Mouse (Mus musculus) liver, embryonic 14.5 days (tissue): ENCODE measurements around the gene Esyt2. TPM values are rescaled to one million over a fixed set of nuclear protein-coding genes. Genes with fewer than 3 reads are reported as not detected.

ENCODE experiments used
- ATAC-seq: fragments of 200-750 bp; cut with Nextera tagmentation; 2 replicates; pipeline ENCODE4 v1.8.0; 2017; ENCODE audit warnings: moderate number of reproducible peaks, mild to moderate bottlenecking, moderate library complexity; ENCODE audit not compliant: insufficient read depth
- DNase-seq, 3 experiments: peaks; one replicate each; pipeline ENCODE4 v3.0.0-alpha.2; 2012 to 2013; ENCODE audit warnings: low read depth in 3 of 3, low spot score in 3 of 3
- H3K27ac ChIP-seq: fragments of 300-500 bp; sonication (generic); 2 replicates; pipeline ENCODE4 v1.5.1; 2014; ENCODE audit warnings: moderate library complexity, mild to moderate bottlenecking, control low read depth, inconsistent platforms
- H3K27me3 ChIP-seq: fragments of 300-500 bp; sonication (generic); 2 replicates; pipeline ENCODE4 v1.6.1; 2014; ENCODE audit warnings: mild to moderate bottlenecking, low read length, moderate library complexity; ENCODE audit not compliant: control insufficient read depth, insufficient read depth
- H3K36me3 ChIP-seq: fragments of 300-500 bp; sonication (generic); replicated peaks from 2 replicates; pipeline ENCODE4 v1.6.1; 2014; ENCODE audit warnings: low read depth; ENCODE audit not compliant: control insufficient read depth, insufficient read depth
- H3K4me1 ChIP-seq, 2 experiments: fragments of 200-500 bp in 1 of 2; fragments of 300-500 bp in 1 of 2; sonication (generic) in 1 of 2; replicated peaks; 2 replicates each; pipeline ENCODE4 v1.6.1; 2012 to 2014; ENCODE audit warnings: antibody characterized with exemption in 1 of 2, inconsistent platforms in 1 of 2, low read length in 1 of 2; ENCODE audit not compliant: control insufficient read depth in 2 of 2, insufficient read depth in 2 of 2
- H3K4me2 ChIP-seq: fragments of 300-500 bp; sonication (generic); 2 replicates; pipeline ENCODE4 v1.6.1; 2014; ENCODE audit warnings: low read depth, mild to moderate bottlenecking, control low read depth, moderate library complexity
- H3K4me3 ChIP-seq, 2 experiments: fragments of 200-500 bp in 1 of 2; fragments of 300-500 bp in 1 of 2; sonication (generic) in 1 of 2; 2 replicates each; pipeline ENCODE4 v1.5.1; 2012 to 2014; ENCODE audit warnings: low read depth in 2 of 2, low read length in 2 of 2, mild to moderate bottlenecking in 2 of 2, control low read depth in 1 of 2, inconsistent platforms in 1 of 2, moderate library complexity in 1 of 2; ENCODE audit not compliant: insufficient read depth in 1 of 2
- H3K9ac ChIP-seq: fragments of 300-500 bp; sonication (generic); replicated peaks from 2 replicates; pipeline ENCODE4 v1.6.1; 2014; ENCODE audit warnings: mild to moderate bottlenecking, control low read depth, moderate library complexity
- H3K9me3 ChIP-seq: fragments of 300-500 bp; sonication (generic); 2 replicates; pipeline ENCODE4 v1.6.1; 2016; ENCODE audit warnings: low read length, mixed read lengths; ENCODE audit not compliant: control insufficient read depth
- CTCF ChIP-seq: IDR thresholded peaks from 2 replicates; pipeline ENCODE4 v1.5.1; 2016; ENCODE audit warnings: antibody characterized with exemption, low read depth, control low read depth
- EP300 ChIP-seq: IDR thresholded peaks from 2 replicates; pipeline ENCODE4 v1.6.1; 2016; ENCODE audit warnings: antibody characterized with exemption, low read depth
- WGBS: fragments of 180-500 bp; shearing (Covaris S2); extraction: QIAGEN DNeasy Blood & Tissue Kit; methylation state at CpG from one replicate; pipeline ENCODE4 v1.1.7; 2014; ENCODE audit not compliant: insufficient replicate concordance; 5-methylcytosine and 5-hydroxymethylcytosine counted together
- polyA plus RNA-seq, 2 experiments: library from polyadenylated mRNA; depleted of rRNA in 1 of 2; stranded (reverse) in 1 of 2; unstranded in 1 of 2; fragments of >200 nt; fragmentation: Nextera tagmentation in 1 of 2; extraction: Ambion mirVana in 1 of 2; gene quantifications; 2 replicates each; pipeline versions ENCODE4 v1.2.1 to v1.2.3; 2012 to 2014

Esyt2 gene
- polyA plus RNA-seq, 2 experiments = 6.3 to 10.4 TPM

GRCm38 (mm10) chr12:116348755-116349286, 67.8 kb downstream of the Esyt2 start:
- TF ChIP-seq EP300 (no peak), CTCF (no peak)
- H3K27ac ChIP-seq = no peak overlapping the region
- no peaks in the 10 kb centered on the region for H3K27me3 ChIP-seq
- H3K4me2 ChIP-seq = no peak overlapping the region
- H3K9ac ChIP-seq = no peak overlapping the region
- peaks cover 22% of the 10 kb centered on the region for H3K36me3 ChIP-seq
- H3K9me3 ChIP-seq = no peaks in the 10 kb centered on the region
- H3K4me1 ChIP-seq = no peaks in the 10 kb centered on the region; a peak in 1 of 4 replicates
- H3K4me3 ChIP-seq = no peak overlapping the region
- DNase-seq = no peak
- ATAC-seq = no peak

DNA sequence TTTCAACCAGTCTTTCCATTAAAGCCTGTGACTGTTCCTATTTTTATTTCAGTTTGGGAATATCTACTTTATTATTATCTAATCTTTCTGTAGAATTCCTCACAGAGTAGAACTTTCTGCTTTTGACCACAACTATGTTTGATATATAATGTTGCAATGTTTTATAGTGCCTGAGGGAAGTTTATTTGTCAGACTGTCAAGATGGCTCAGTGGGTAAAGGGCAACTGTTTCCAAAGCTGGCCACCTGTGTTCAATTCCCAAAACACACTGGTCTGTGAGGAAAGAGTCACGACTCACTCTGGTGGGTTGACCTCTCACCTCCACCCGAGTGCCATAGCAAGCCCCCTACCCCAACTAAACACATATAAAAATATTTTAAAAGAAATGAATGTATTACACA, 68.4 kb downstream of the Esyt2 start:
- Histone ChIP-seq H3K4me1 (no peaks in the 10 kb centered on the region; a peak in 1 of 4 replicates), H3K27me3 (no peaks in the 10 kb centered on the region), H3K36me3 (peaks cover 22% of the 10 kb centered on the region), H3K4me2 (no peak overlapping the region), H3K4me3 (no peak overlapping the region), H3K9ac (no peak overlapping the region), H3K9me3 (no peaks in the 10 kb centered on the region), H3K27ac (no peak overlapping the region)
- ATAC-seq (no peak), DNase-seq (no peak)
- TF ChIP-seq CTCF (no peak), EP300 (no peak)
- WGBS = 58% methylated on average over 2 of the region's 2 CpGs

DNA sequence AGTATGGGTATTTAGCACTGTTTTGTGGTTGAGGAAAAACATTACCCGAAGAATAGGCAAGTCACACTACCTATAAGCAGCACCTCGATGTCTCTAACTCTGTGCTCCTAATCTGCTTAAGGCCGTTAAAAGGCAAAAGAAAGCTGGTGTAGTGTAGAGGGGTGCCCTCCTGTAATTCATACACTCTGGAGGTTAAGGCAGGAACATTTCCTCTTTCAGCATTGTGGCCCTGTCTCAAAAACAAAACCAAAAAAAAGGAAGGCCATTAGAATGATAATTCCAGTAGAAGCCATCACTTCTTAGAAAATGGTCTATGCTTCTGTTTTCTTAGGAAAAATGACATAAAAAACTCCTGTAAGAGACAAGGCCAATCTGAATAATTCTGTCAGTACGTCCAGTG, 70.0 kb downstream of the Esyt2 start:
- Histone ChIP-seq H3K4me3 (no peak overlapping the region), H3K4me2 (no peak overlapping the region), H3K9me3 (no peaks in the 10 kb centered on the region), H3K36me3 (peaks cover 24% of the 10 kb centered on the region), H3K4me1 (no peaks in the 10 kb centered on the region; a peak in 1 of 4 replicates), H3K9ac (no peak overlapping the region), H3K27ac (no peak overlapping the region), H3K27me3 (no peaks in the 10 kb centered on the region)
- ATAC-seq = no peak
- DNase-seq = no peak
- no peak for TF ChIP-seq CTCF
- TF ChIP-seq EP300 = no peak
- WGBS = 78% methylated on average over 4 of the region's 4 CpGs

- no peak overlapping the region for H3K4me2 ChIP-seq
- DNase-seq = no peak
- H3K9me3 ChIP-seq = no peaks in the 10 kb centered on the region
- no peak overlapping the region for H3K4me3 ChIP-seq
- peaks cover 20% of the 10 kb centered on the region for H3K36me3 ChIP-seq
- no peaks in the 10 kb centered on the region; a peak in 1 of 4 replicates for H3K4me1 ChIP-seq
- no peak overlapping the region for H3K9ac ChIP-seq
- no peak for ATAC-seq
- no peak overlapping the region for H3K27ac ChIP-seq
- WGBS = 70% methylated on average over 5 of the region's 5 CpGs
- no peak for TF ChIP-seq EP300
- TF ChIP-seq CTCF = no peak
- no peaks in the 10 kb centered on the region for H3K27me3 ChIP-seq
Measured at GRCm38 (mm10) chr12:116352404-116352803, 71.4 kb downstream of the Esyt2 start.

DNA sequence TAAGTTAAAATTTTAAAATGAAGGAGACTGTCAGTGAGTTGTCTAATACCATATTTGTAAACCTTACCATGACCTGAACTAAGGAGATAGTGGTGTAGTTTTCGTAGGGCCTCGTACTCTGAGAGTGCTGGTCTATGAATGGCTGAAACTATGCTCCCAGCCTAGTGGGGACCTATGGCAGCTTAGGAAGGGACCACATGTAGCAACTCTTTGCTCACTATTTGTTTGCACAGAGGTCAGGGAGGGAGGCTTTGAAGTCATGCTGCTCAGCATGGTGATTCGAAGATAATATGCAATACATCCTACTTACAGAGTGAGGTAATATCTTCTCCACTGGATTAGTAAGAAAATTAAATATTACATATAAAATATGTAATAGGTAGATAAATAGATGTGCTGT, 73.7 kb downstream of the Esyt2 start:
- TF ChIP-seq EP300 = no peak
- no peak for TF ChIP-seq CTCF
- no peak overlapping the region for H3K4me2 ChIP-seq
- no peak overlapping the region for H3K4me3 ChIP-seq
- H3K36me3 ChIP-seq = peaks cover 17% of the 10 kb centered on the region
- WGBS = 80% methylated on average over 3 of the region's 3 CpGs
- H3K27me3 ChIP-seq = no peaks in the 10 kb centered on the region
- H3K4me1 ChIP-seq = no peaks in the 10 kb centered on the region; a peak in 1 of 4 replicates
- no peaks in the 10 kb centered on the region for H3K9me3 ChIP-seq
- no peak overlapping the region for H3K27ac ChIP-seq
- no peak overlapping the region for H3K9ac ChIP-seq
- ATAC-seq (no peak), DNase-seq (no peak)
